Mouse (Mus musculus) lung, embryonic 15.5 days (tissue): ENCODE data around the gene Olfr320. TPM values are rescaled to one million over a fixed set of nuclear protein-coding genes. Genes with fewer than 3 reads are reported as not detected.

ENCODE experiments used
- ATAC-seq: fragments of 200-750 bp; cut with Nextera tagmentation; 2 replicates; pipeline ENCODE4 v1.8.0; 2017; ENCODE audit warnings: moderate number of reproducible peaks, borderline replicate concordance; ENCODE audit not compliant: low FRiP score, low TSS enrichment; ENCODE audit errors: extremely low read depth
- H3K27ac ChIP-seq: fragments of 300-500 bp; sonication (generic); 2 replicates; pipeline ENCODE4 v1.5.1; 2015; ENCODE audit warnings: moderate library complexity, mild to moderate bottlenecking, inconsistent platforms
- H3K27me3 ChIP-seq: fragments of 300-500 bp; sonication (generic); 2 replicates; pipeline ENCODE4 v1.6.1; 2015; ENCODE audit warnings: inconsistent platforms
- H3K36me3 ChIP-seq: fragments of 300-500 bp; sonication (generic); 2 replicates; pipeline ENCODE4 v1.6.1; 2015; ENCODE audit warnings: inconsistent platforms
- H3K4me1 ChIP-seq: fragments of 300-500 bp; sonication (generic); 2 replicates; pipeline ENCODE4 v1.6.1; 2015; ENCODE audit warnings: inconsistent platforms
- H3K4me2 ChIP-seq: fragments of 300-500 bp; sonication (generic); 2 replicates; pipeline ENCODE4 v1.6.1; 2015; ENCODE audit warnings: inconsistent platforms, mild to moderate bottlenecking, moderate library complexity
- H3K4me3 ChIP-seq: fragments of 300-500 bp; sonication (generic); 2 replicates; pipeline ENCODE4 v1.5.1; 2015; ENCODE audit warnings: mild to moderate bottlenecking, inconsistent platforms
- H3K9ac ChIP-seq: fragments of 300-500 bp; sonication (generic); 2 replicates; pipeline ENCODE4 v1.6.1; 2015; ENCODE audit warnings: inconsistent platforms
- H3K9me3 ChIP-seq: fragments of 300-500 bp; sonication (generic); 2 replicates; pipeline ENCODE4 v1.6.1; 2016; ENCODE audit warnings: inconsistent platforms
- WGBS: fragments of 180-500 bp; shearing (Covaris S2); methylation state at CpG from one replicate; pipeline ENCODE4 v1.1.7; 2015; 5-methylcytosine and 5-hydroxymethylcytosine counted together
- polyA plus RNA-seq: library from polyadenylated mRNA; unstranded; fragments of >200 nt; fragmentation: Nextera tagmentation; extraction: Ambion mirVana; gene quantifications from 2 replicates; pipeline ENCODE4 v1.2.1, GENCODE M21; 2015

The Olfr320 gene
- not detected in 2 replicates for polyA plus RNA-seq

DNA sequence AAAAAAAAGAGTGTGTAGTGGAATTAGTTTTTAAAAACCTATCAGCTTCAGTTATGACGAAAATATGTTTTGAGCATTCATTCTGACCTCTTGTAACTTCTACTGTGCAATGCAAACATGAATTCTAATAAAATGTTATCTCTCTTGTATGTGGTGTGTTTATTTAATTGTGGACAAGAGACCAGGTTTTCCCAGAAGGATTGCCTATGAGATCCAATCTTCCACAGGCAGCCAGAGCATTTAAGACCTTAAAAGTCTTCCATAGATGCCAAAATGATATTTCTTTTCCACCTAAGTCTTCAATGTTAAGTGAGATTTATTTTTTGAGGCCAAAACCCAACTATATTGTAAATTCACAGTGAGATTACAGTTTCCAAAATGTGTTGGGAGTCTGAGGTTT is at the start of gene Olfr320:
Olfr320 (plus strand) TSS at position 301 of the 400 bp plus-strand sequence.
- Histone ChIP-seq H3K4me2 (no peak within 1 kb of the TSS), H3K4me3 (no peak within 1 kb of the TSS), H3K36me3 (no peaks in the 10 kb centered on the region), H3K27ac (no peak within 1 kb of the TSS), H3K27me3 (no peaks in the 10 kb centered on the region), H3K9me3 (no peaks in the 10 kb centered on the region), H3K4me1 (no peaks in the 10 kb centered on the region), H3K9ac (no peak within 1 kb of the TSS)
- no peak for ATAC-seq
- 66% methylated on average over 1 of the region's 1 CpGs for WGBS

DNA sequence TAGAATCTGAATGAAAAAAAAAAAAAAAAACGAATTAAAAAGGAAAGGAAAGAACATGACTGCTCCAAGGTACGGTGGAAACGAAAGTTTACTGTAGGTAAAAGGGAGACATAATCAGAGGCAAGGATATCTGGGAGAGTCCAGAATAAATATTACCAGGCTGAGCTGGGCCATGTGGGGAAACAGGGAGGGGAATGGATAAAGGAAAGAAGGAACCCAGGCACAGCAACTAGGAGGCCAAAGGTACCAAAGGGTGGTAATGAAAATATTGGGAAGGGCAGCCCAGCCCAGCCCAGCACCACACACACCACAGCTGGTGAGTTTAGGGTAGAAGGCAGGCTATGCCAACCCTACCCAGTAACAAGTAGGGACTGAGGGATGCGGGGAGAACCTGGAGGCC is 46.0 kb upstream of the Olfr320 start:
- H3K27ac ChIP-seq: no peak overlapping the region
- H3K27me3 ChIP-seq: peaks cover 13% of the 10 kb centered on the region; the same call in 1 of the 2 replicates
- no peak overlapping the region for H3K4me3 ChIP-seq
- no peak overlapping the region for H3K9ac ChIP-seq
- no peaks in the 10 kb centered on the region for H3K9me3 ChIP-seq
- ATAC-seq: no peak
- H3K4me2 ChIP-seq: no peak overlapping the region
- H3K36me3 ChIP-seq: no peaks in the 10 kb centered on the region
- no peaks in the 10 kb centered on the region for H3K4me1 ChIP-seq
- 55% methylated on average over 4 of the region's 4 CpGs for WGBS

- Histone ChIP-seq H3K4me2 (no peak overlapping the region), H3K9ac (no peak overlapping the region), H3K4me1 (peaks cover 7% of the 10 kb centered on the region; the same call in 1 of the 2 replicates), H3K9me3 (no peaks in the 10 kb centered on the region), H3K27me3 (peaks cover 28% of the 10 kb centered on the region), H3K4me3 (no peak overlapping the region), H3K27ac (no peak overlapping the region), H3K36me3 (no peaks in the 10 kb centered on the region)
- 9% methylated on average over 2 of the region's 4 CpGs for WGBS
- ATAC-seq: no peak
Measured at GRCm38 (mm10) chr11:58636376-58636977, 44.4 kb upstream of the Olfr320 start.

DNA sequence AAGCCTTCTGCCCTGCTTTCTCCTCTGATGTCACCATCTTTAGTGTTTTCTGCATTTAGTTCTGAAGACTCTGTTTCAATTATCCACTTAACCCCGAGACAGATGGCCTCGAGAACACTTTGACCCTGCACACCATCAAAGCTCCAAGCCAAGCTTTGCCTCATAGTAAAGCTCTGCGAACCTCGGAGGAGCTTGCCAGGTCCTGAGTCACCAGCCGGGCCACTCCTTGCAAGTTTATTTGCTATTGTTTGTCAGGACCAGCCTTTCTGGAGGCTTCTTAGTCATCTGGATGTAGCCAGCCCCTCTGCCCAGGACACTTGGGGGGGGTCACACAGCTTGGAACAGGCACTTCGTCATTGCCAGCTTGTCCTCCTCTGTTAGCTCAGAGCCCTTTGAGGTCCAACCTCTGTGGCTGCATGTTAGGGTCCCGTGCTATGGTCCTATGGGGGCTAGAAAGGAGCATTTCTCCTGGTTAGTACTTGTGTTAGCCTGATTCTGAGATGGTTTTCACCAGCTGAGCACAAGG is 42.7 kb upstream of the Olfr320 start:
- Histone ChIP-seq H3K4me1 (peaks cover 7% of the 10 kb centered on the region; the same call in 1 of the 2 replicates), H3K9me3 (no peaks in the 10 kb centered on the region), H3K4me2 (no peak overlapping the region), H3K4me3 (no peak overlapping the region), H3K27ac (no peak overlapping the region), H3K36me3 (no peaks in the 10 kb centered on the region), H3K27me3 (peaks cover 35% of the 10 kb centered on the region), H3K9ac (no peak overlapping the region)
- no peak for ATAC-seq
- 49% methylated on average over 7 of the region's 7 CpGs for WGBS

GRCm38 (mm10) chr11:58640272-58640867 is 40.5 kb upstream of the Olfr320 start, which contains the start of gene Trim58:
TSS of gene Trim58 (plus strand) at chr11:58640465.
- Histone ChIP-seq H3K9ac (peak within 1 kb of the TSS; percentile 14; the same call in 1 of the 2 replicates), H3K9me3 (no peaks in the 10 kb centered on the region), H3K27me3 (peaks cover 35% of the 10 kb centered on the region), H3K36me3 (no peaks in the 10 kb centered on the region), H3K4me3 (peak within 1 kb of the TSS; percentile 20), H3K27ac (no peak within 1 kb of the TSS), H3K4me1 (peaks cover 7% of the 10 kb centered on the region; the same call in 1 of the 2 replicates), H3K4me2 (peak within 1 kb of the TSS; percentile 53)
- peak; percentile 57; the same call in 1 of the 2 replicates for ATAC-seq
- 3% methylated on average over 34 of the region's 34 CpGs for WGBS

DNA sequence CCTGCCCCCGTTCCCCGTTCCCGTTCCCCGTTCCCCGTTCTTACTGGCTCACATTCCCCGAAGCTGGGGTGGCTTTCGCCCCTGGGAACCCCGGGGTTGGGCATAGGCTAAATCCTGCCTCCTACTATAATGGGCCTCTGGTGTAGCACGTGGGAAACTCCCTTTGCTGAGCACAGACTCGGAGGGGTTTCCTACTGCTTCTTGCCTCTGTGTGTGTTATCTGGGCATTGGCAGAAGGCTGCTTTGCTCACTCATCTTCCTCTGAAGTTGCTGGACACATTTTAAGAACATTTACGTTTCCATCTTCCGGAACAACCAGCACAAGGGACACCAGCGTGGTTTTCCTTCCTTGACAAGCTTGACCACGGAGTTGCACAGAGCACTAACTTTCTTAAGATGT is 39.8 kb upstream of the Olfr320 start:
- Histone ChIP-seq H3K4me2 (peak overlapping the region; percentile 53), H3K27ac (no peak overlapping the region), H3K9ac (no peak overlapping the region), H3K9me3 (no peaks in the 10 kb centered on the region), H3K4me3 (0 out of 2 replicates have a peak overlapping the region, but pooled peaks have one; percentile 20), H3K4me1 (peaks cover 7% of the 10 kb centered on the region; the same call in 1 of the 2 replicates), H3K27me3 (peaks cover 35% of the 10 kb centered on the region), H3K36me3 (no peaks in the 10 kb centered on the region)
- no peak for ATAC-seq
- 27% methylated on average over 14 of the region's 14 CpGs for WGBS

GRCm38 (mm10) chr11:58641638-58642358 is 39.1 kb upstream of the Olfr320 start:
- H3K4me1 ChIP-seq: peaks cover 7% of the 10 kb centered on the region; the same call in 1 of the 2 replicates
- H3K4me3 ChIP-seq: no peak overlapping the region
- peak; percentile 73; the same call in 1 of the 2 replicates for ATAC-seq
- no peak overlapping the region for H3K27ac ChIP-seq
- peaks cover 35% of the 10 kb centered on the region for H3K27me3 ChIP-seq
- H3K4me2 ChIP-seq: no peak overlapping the region
- 71% methylated on average over 13 of the region's 13 CpGs for WGBS
- no peaks in the 10 kb centered on the region for H3K9me3 ChIP-seq
- H3K9ac ChIP-seq: no peak overlapping the region
- H3K36me3 ChIP-seq: no peaks in the 10 kb centered on the region

- Histone ChIP-seq H3K4me3 (no peak overlapping the region), H3K4me1 (peaks cover 7% of the 10 kb centered on the region; the same call in 1 of the 2 replicates), H3K27ac (no peak overlapping the region), H3K27me3 (peaks cover 33% of the 10 kb centered on the region), H3K4me2 (no peak overlapping the region), H3K36me3 (no peaks in the 10 kb centered on the region), H3K9me3 (no peaks in the 10 kb centered on the region), H3K9ac (no peak overlapping the region)
- no peak for ATAC-seq
- WGBS: 32% methylated on average over 6 of the region's 6 CpGs
Measured at GRCm38 (mm10) chr11:58643350-58643749, 37.5 kb upstream of the Olfr320 start.

- no peaks in the 10 kb centered on the region for H3K4me1 ChIP-seq
- H3K9ac ChIP-seq: no peak overlapping the region
- no peaks in the 10 kb centered on the region for H3K9me3 ChIP-seq
- H3K36me3 ChIP-seq: no peaks in the 10 kb centered on the region
- H3K27ac ChIP-seq: no peak overlapping the region
- 88% methylated on average over 3 of the region's 3 CpGs for WGBS
- H3K4me3 ChIP-seq: no peak overlapping the region
- no peaks in the 10 kb centered on the region for H3K27me3 ChIP-seq
- H3K4me2 ChIP-seq: no peak overlapping the region
- no peak for ATAC-seq
Measured at GRCm38 (mm10) chr11:58655151-58655550, 25.7 kb upstream of the Olfr320 start.

DNA sequence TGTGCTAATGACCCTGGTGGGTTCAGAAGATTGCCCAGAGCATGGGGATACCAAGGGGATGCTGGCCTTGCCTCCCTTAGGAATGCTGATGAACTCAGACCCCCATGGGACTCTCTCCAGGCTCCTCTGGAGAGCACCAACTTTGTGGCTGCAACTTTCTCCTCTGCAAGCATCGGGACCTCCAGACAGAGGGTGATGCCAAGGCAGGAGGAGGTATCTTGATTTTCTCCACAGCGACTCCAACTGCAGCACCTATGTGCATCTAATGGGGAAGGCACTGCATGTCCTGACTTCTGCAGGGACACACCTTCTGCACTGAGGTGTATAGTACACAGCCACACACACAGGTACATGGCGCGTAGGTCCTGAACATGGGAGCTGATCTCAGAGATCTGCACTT is 22.3 kb upstream of the Olfr320 start, which contains the start of gene Olfr322:
Olfr322 (plus strand) TSS at position 187 of the 400 bp plus-strand sequence.
- Histone ChIP-seq H3K4me1 (no peaks in the 10 kb centered on the region), H3K36me3 (no peaks in the 10 kb centered on the region), H3K9ac (no peak within 1 kb of the TSS), H3K27me3 (no peaks in the 10 kb centered on the region), H3K9me3 (no peaks in the 10 kb centered on the region), H3K4me3 (no peak within 1 kb of the TSS), H3K27ac (no peak within 1 kb of the TSS), H3K4me2 (no peak within 1 kb of the TSS)
- 82% methylated on average over 4 of the region's 4 CpGs for WGBS
- no peak for ATAC-seq

DNA sequence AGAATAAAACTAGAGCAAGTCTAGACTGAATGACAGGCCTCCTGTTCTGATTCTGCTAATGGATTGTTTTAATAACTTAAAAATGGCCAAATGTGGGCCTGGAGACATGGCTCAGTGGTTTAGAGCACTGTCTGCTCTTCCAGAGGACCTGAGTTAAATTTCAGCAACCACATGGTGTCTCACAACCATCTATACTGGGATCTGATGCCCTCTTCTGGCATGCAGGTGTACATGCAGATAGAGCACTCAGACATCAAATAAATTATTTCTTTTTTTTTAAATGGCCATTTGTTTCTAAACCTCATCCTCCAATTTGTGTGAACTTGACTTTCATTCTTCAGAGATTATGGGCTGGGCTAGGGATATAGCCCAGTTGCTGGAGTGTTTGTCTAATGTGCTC is 11.6 kb upstream of the Olfr320 start:
- no peak for ATAC-seq
- Histone ChIP-seq H3K4me1 (no peaks in the 10 kb centered on the region), H3K4me2 (no peak overlapping the region), H3K27me3 (no peaks in the 10 kb centered on the region), H3K36me3 (no peaks in the 10 kb centered on the region), H3K27ac (no peak overlapping the region), H3K9me3 (no peaks in the 10 kb centered on the region), H3K9ac (no peak overlapping the region), H3K4me3 (no peak overlapping the region)
